Mouse (Mus musculus): Measurements from ENCODE around the gene Pigp.

The Pigp gene

DNA sequence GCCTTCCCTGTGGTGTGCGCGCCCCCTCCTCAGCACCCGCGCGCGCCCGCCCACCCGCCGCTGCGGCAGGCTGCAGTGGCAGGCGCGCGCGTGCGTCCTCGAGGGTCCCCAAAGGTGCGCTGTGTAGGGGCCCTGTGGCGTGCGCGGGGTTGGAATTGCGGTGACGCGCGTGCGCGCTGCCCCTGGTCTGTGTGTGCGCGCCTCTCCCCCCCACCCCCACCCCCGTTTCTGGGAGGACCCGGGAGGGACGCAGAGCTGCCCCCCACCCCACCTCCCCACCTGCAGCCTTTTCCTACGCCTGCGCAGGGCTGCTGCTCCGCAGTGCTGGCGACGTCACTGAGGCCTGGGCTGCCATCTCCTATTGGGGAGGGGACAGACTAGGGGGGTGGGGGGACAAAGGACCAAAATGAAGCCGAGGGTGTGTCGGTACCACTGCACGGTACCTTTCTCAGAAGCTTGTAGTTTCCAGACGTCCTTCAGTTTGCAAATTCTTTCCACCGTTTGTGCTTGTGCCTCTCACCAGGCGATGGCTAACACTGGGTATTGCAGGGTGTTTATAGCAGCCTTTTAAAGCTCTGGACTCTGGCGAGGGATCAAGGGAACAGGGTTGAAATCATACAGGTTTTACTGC is at the start of gene Pigp:
Pigp (minus strand) TSS at position 542 of the 631 bp plus-strand sequence.
- peak; percentile 47 to 49 for DNase-seq

GRCm38 (mm10) chr16:94420498-94420897 is 48.9 kb upstream of the Pigp start:
- no peak for DNase-seq

- DNase-seq, result no peak
Measured at GRCm38 (mm10) chr16:94414151-94414550, 42.5 kb upstream of the Pigp start.

GRCm38 (mm10) chr16:94412760-94413159 is 41.1 kb upstream of the Pigp start:
- no peak for DNase-seq

DNA sequence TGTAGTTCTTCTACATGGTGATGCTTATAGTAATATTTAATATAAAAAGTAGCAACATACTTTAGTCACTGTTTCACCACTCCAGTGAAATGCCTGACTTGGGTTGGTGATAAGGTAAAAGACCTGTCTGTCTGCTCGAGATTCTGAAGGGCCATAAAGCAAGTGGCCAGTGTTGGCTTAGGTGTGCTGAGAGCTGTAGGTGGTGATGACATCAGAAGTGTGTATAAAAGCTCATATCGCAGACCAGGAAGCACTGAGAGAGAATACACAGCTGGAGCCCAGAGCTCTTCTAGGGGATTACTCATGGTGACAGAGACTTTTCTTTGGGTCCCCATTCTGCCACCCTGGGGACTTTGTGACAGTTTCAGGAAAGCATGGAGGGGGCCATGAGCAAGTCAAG is 40.6 kb upstream of the Pigp start:
- no peak for DNase-seq

GRCm38 (mm10) chr16:94411287-94411686 is 39.6 kb upstream of the Pigp start:
- DNase-seq, result no peak

DNA sequence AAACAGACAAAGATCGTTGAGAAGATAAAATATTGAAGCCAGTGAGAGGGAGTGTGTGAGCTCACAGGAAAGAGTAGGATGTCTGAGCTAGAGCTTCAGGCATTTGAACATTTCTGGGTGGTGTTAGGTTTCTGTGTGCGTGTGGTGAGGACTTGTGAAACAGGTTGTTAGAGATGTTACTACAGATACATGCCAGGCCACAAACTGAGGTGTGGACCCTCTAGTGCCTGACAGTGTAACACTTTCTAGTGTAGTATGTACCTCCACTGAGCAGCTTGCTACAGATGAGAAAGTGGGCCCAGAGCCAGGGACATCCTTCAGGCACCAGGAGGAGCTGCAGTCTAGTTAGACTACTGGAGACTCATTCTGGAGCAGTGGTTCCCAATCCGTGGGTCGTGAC is 30.5 kb upstream of the Pigp start:
- DNase-seq, result no peak

DNA sequence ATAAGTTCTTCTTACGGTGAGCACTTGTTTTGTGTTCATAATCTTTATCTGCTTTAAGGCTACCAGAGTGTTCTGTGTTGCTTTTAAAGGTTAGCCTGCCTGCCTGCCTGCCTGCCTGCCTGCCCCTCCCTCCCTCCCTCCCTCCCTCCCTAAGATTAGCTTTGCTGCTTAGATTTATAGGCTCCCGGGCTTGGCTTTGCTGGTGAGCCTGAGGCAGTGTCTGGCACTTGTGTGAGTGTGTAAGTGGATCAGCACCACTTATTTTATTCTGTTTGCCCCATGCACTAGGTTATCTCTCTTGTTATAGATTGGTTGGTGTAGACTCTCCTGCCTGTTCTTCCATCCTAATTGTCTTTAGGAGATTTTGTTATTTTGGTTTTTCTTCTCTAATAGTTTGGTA is 30.0 kb upstream of the Pigp start:
- no peak for DNase-seq

DNA sequence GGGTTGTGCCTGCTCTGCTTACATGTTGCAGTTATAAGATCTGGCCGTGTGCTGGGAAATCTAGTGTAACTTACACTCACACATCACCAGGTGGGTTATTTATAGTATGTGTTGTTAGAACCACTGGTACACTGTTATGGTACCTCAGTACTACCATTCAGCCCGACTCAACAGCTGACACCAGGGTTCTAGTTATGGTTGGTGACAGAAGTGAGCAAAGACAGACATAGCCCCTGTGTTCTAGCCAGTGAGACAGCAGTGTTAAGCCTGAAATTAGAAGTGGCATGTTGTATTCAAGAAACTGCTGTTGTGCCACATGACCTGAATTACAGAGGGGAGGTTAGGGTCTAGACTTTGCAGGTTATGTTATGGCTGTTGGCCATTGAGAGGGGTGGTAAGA is 27.5 kb upstream of the Pigp start:
- no peak for DNase-seq

DNA sequence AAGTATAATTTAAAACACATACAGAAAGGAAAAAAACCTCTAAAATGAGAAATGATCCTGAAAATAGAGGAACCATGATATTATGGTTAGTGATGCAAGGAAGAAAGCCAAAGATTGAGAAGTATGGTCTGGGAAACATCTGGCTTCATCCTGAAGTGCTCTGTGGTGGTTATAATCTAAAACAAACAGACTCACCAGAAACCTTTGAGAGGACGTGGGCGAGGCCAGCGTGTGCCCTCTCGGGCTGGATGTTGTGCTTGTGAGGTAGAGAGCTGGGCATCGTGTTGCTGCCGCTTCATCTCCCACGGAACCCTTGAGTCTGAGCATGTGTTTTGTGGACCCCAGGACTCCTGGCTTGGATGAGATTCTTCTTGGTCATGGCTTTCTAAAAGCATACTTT is 25.0 kb upstream of the Pigp start:
- DNase-seq, result no peak

- no peak for DNase-seq
Measured at GRCm38 (mm10) chr16:94395051-94395450, 23.4 kb upstream of the Pigp start.

GRCm38 (mm10) chr16:94392299-94392698 is 20.7 kb upstream of the Pigp start:
- no peak for DNase-seq

- DNase-seq, result peak; percentile 20 to 23
Measured at GRCm38 (mm10) chr16:94387690-94388089, 16.0 kb upstream of the Pigp start.

DNA sequence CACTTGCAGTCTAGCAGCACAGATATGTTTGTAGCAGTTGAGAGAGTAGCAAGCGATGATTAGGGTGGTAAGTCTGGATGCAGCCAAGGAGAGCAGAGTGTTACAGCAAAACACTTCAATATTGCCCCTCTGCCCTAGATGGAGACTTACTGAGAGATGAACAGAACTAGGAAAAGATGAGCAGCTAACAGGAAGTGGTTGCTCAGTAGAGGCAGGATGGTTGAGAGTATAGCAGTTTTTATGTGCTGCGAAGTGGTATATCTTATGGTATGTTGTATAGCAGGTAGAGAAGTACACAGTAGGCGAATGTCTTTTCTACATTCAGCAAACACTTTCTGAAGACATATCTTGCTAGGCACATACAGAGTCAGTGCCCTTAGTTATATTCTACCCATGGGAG is 11.6 kb upstream of the Pigp start:
- no peak for DNase-seq

DNA sequence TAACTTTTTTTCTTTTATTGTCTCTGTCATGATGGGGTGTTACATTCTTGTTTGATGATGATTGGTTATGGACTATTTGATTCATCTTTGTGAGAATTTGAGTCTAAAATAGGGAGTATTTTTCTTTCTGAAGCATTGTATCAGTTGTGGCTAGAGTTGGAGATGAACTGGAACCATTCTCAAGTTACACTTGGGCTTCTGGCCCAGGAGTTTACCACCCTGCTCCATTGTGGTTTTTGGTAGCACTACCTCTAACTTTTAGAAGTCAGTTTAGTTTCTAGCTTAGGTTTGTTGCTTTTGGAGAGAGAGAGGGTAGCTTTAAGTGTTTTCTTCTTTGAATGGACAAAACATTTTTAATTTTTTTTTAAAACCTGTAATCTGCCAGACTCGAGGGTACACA is 7.7 kb upstream of the Pigp start:
- no peak for DNase-seq

GRCm38 (mm10) chr16:94370915-94371300 is 734 bp downstream of the Pigp start:
- peak; percentile 65 to 71 for DNase-seq

DNA sequence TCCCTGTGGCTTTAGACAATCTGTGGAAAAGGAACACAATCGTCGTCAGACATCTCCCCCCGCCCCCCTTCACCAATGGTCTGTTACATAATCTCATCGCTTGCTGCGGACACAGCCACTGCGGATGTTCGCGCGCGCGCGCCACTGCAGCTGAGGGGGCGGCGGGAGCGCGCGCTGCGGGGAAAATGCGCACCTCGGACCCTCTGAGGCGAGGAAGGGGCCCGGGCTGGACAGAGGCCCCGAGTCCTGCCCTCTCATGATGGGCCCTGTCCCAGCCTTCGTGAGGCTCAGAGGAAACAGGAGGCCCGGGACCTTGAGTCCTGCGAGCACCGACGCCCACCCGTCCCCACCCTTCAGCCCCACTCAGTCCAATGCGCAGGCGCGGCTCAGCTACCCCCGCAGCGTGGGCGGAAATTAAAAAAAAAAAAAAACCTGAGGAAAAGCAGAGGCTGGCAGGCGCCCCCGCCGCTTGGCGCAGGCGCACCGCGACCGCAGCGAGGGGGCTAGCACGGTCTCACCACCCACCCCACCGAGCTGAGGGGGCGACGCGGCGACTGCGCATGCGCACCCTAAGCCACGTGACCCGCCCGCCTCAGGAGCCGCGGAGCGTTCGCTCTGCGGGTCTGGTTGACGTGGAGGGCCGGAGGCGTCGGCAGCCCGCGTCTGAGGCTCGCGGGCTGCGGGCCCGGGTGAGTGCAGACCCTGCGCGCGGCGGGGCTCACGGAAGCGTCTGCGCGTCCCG is 1.3 kb downstream of the Pigp start, which contains the start of gene Ttc3:
Ttc3 (plus strand) TSS at position 446 of the 742 bp plus-strand sequence.
- DNase-seq, result peak; percentile 86 to 90

- DNase-seq, result peak in 1 of 2 experiments; percentile 18
Measured at GRCm38 (mm10) chr16:94369596-94370172, 2.0 kb downstream of the Pigp start.

GRCm38 (mm10) chr16:94365435-94365834 is 6.2 kb downstream of the Pigp start:
- no peak for DNase-seq

DNA sequence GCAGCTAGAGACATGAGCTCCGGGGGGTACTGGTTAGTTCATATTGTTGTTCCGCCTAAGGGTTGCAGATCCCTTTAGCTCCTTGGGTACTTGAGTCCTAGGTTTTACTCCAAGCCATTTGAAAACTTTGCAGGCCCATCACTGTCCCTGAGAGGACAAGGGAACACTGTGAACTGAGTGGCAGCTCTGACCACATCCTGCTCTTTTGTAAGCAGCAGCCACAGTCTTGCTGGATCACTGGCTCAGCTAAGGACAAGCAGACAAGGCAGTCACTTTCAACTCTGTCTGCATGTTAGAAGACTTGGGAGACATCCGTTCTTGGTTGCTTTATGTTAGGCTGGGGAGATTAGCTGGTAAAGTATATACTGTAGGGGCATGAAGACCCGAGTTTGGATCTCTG is 7.8 kb downstream of the Pigp start:
- no peak for DNase-seq

- no peak for DNase-seq
Measured at GRCm38 (mm10) chr16:94362174-94362873, 9.3 kb downstream of the Pigp start.

GRCm38 (mm10) chr16:94360578-94361350 is 10.9 kb downstream of the Pigp start:
- no peak for DNase-seq

GRCm38 (mm10) chr16:94358091-94358490 is 13.6 kb downstream of the Pigp start:
- no peak for DNase-seq
